Mouse (Mus musculus) liver, embryonic 13.5 days (tissue): ENCODE data around the gene Snd1. TPM values are rescaled to one million over a fixed set of nuclear protein-coding genes. Genes with fewer than 3 reads are reported as not detected.
"Not testable (repeated sequence)": the region's sequence is repeated elsewhere in the genome, so short reads cannot be mapped to it uniquely, and the experiment has no call there.

Experiments used
- ATAC-seq: fragments of 200-750 bp; cut with Nextera tagmentation; 2 replicates; pipeline ENCODE4 v1.8.0; 2017; ENCODE audit warnings: low read depth, mild to moderate bottlenecking, moderate number of reproducible peaks, moderate library complexity
- DNase-seq: peaks from one replicate; pipeline ENCODE4 v3.0.0; 2022
- H3K27ac ChIP-seq: fragments of 300-500 bp; sonication (generic); 2 replicates; pipeline ENCODE4 v1.5.1; 2015; ENCODE audit warnings: moderate library complexity, mild to moderate bottlenecking, inconsistent platforms
- H3K27me3 ChIP-seq: fragments of 300-500 bp; sonication (generic); 2 replicates; pipeline ENCODE4 v1.6.1; 2015; ENCODE audit warnings: mild to moderate bottlenecking, inconsistent platforms
- H3K36me3 ChIP-seq: fragments of 300-500 bp; sonication (generic); 2 replicates; pipeline ENCODE4 v1.6.1; 2015; ENCODE audit warnings: mild to moderate bottlenecking, inconsistent platforms
- H3K4me1 ChIP-seq: fragments of 300-500 bp; sonication (generic); replicated peaks from 2 replicates; pipeline ENCODE4 v1.6.1; 2015; ENCODE audit warnings: inconsistent platforms
- H3K4me2 ChIP-seq: fragments of 300-500 bp; sonication (generic); 2 replicates; pipeline ENCODE4 v1.6.1; 2015; ENCODE audit warnings: inconsistent platforms, mild to moderate bottlenecking, moderate library complexity
- H3K4me3 ChIP-seq: fragments of 300-500 bp; sonication (generic); replicated peaks from 2 replicates; pipeline ENCODE4 v1.5.1; 2015; ENCODE audit warnings: mild to moderate bottlenecking, inconsistent platforms
- H3K9ac ChIP-seq: fragments of 300-500 bp; sonication (generic); 2 replicates; pipeline ENCODE4 v1.6.1; 2015; ENCODE audit warnings: mild to moderate bottlenecking, inconsistent platforms
- H3K9me3 ChIP-seq: fragments of 300-500 bp; sonication (generic); replicated peaks from 2 replicates; pipeline ENCODE4 v1.6.1; 2016; ENCODE audit warnings: inconsistent platforms
- WGBS: fragments of 180-500 bp; shearing (Covaris S2); methylation state at CpG from one replicate; pipeline ENCODE4 v1.1.7; 2015; ENCODE audit not compliant: insufficient replicate concordance; 5-methylcytosine and 5-hydroxymethylcytosine counted together
- polyA plus RNA-seq: library from polyadenylated mRNA; unstranded; fragments of >200 nt; fragmentation: Nextera tagmentation; extraction: Ambion mirVana; gene quantifications from 2 replicates; pipeline ENCODE4 v1.2.1, GENCODE M21; 2015

The Snd1 gene
- polyA plus RNA-seq, 1 experiment from 2014 or later, result 55.2 TPM

DNA sequence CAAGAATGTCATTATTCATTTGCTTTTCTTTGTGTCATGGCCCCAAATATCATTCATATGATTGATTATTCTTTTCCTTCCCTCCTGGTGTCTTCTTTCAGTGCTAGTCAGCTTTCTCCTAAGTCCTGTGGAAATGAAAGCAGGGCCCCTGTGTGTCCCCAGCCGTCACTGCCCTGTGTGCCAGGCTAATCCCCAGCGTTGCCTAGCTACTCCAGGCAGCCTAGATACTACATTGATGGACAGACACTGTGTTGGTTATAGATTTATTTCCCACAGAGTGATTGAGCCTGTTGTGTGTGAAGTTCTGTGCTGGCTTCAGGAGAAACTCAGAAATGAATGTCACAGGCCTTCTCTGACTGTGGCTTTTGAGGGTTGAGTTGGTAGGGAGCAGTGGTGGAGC, 41.7 kb downstream of the Snd1 start:
- 75% methylated on average over 2 of the region's 2 CpGs for WGBS
- no peak for ATAC-seq

DNA sequence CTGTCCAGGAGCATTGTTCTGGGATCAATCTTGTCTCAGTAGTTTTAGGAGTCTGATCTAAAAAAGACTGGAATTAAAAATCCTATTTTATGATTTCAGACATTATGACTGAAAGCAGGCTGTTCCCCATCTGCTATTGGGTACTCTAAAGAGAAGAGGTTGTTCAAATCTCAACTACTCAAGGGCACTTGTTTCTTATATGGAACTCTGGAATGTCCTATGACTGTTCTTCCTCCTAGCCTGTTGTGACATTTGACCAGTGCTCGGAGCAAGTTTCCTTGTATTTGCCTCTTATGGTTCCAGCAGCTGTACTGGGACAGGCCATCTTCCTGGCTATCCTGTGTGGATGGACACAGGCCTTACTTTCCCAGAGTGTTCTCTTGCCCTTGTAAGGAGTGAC, 42.1 kb downstream of the Snd1 start:
- peaks cover 7% of the 10 kb centered on the region; the same call in 1 of the 2 replicates for H3K4me1 ChIP-seq
- no peak overlapping the region for H3K4me2 ChIP-seq
- no peaks in the 10 kb centered on the region for H3K9me3 ChIP-seq
- no peak for DNase-seq
- WGBS, result 79% methylated on average over 1 of the region's 1 CpGs
- no peaks in the 10 kb centered on the region for H3K27me3 ChIP-seq
- no peak for ATAC-seq
- H3K36me3 ChIP-seq, result peaks cover 61% of the 10 kb centered on the region
- H3K9ac ChIP-seq, result no peak overlapping the region
- H3K27ac ChIP-seq, result no peak overlapping the region
- no peak overlapping the region for H3K4me3 ChIP-seq

More for the DNA sequence above, 41.7 kb downstream of the Snd1 start:
- Histone ChIP-seq H3K36me3 (peaks cover 63% of the 10 kb centered on the region), H3K27ac (no peak overlapping the region), H3K9ac (no peak overlapping the region), H3K4me3 (no peak overlapping the region), H3K4me2 (no peak overlapping the region), H3K27me3 (no peaks in the 10 kb centered on the region), H3K4me1 (peaks cover 7% of the 10 kb centered on the region; the same call in 1 of the 2 replicates), H3K9me3 (no peaks in the 10 kb centered on the region)
- no peak for DNase-seq

DNA sequence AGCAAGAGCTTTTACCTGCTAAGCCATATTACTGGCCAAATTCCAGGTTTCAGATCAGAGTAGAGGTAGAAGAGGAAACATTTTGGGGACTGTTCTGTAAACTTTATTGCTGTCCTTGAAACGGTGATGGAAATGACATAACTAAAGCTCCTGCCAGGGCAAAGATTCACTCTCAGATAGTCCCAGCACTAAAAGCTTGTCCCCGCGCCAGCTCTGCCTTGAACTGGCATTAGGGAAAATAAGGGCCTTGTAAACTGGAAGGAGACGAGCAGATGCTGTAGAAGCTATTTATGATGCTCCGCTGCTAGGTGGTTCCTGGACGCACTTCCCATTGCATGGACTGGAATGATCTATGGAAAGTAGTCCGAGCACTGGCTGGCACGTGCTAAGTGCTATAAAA, 44.5 kb downstream of the Snd1 start:
- Histone ChIP-seq H3K9ac (no peak overlapping the region), H3K27me3 (no peaks in the 10 kb centered on the region), H3K27ac (no peak overlapping the region), H3K36me3 (peaks cover 60% of the 10 kb centered on the region), H3K4me1 (peaks cover 7% of the 10 kb centered on the region; the same call in 1 of the 2 replicates), H3K9me3 (no peaks in the 10 kb centered on the region), H3K4me3 (no peak overlapping the region), H3K4me2 (no peak overlapping the region)
- DNase-seq, result no peak
- 89% methylated on average over 8 of the region's 8 CpGs for WGBS
- ATAC-seq, result no peak

GRCm38 (mm10) chr6:28520787-28521186, 45.8 kb downstream of the Snd1 start:
- not testable (repeated sequence) for H3K4me2 ChIP-seq
- peaks cover 63% of the 10 kb centered on the region for H3K36me3 ChIP-seq

GRCm38 (mm10) chr6:28521416-28521815, 46.5 kb downstream of the Snd1 start:
- DNase-seq, result no peak

More at GRCm38 (mm10) chr6:28520787-28521186, 45.8 kb downstream of the Snd1 start:
- H3K4me1 ChIP-seq, H3K9me3 ChIP-seq, ATAC-seq, H3K27ac ChIP-seq, DNase-seq, H3K27me3 ChIP-seq, H3K4me3 ChIP-seq, H3K9ac ChIP-seq: not testable (repeated sequence)
- WGBS, result 35% methylated on average over 5 of the region's 5 CpGs

DNA sequence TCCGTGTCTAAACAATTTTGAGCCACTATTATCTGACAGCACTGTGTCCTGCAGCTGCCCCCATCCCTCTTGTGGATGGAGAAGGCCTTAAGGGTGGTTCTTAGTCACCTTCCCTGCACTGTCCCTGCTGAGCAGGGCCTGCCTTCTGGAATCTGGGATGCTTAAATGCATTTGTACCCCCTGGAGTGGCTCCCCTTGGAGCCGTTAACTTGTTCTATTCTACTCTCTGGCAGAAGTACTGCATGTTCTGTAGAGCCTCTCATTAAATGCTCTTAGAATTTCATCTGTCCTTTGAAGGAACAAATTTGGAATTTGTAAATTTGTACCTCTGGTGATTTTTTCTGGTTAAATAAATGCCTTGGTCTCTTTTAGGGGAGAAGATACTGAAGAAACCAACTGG, 50.6 kb downstream of the Snd1 start:
- Histone ChIP-seq H3K27ac (no peak overlapping the region), H3K9ac (no peak overlapping the region), H3K27me3 (no peaks in the 10 kb centered on the region), H3K4me3 (no peak overlapping the region), H3K4me2 (no peak overlapping the region), H3K4me1 (no peaks in the 10 kb centered on the region), H3K36me3 (peaks cover 82% of the 10 kb centered on the region), H3K9me3 (no peaks in the 10 kb centered on the region)
- DNase-seq (no peak), ATAC-seq (no peak)
- WGBS, result 74% methylated on average over 2 of the region's 2 CpGs

More at GRCm38 (mm10) chr6:28521416-28521815, 46.5 kb downstream of the Snd1 start:
- Histone ChIP-seq H3K27ac (no peak overlapping the region), H3K9ac (no peak overlapping the region), H3K27me3 (no peaks in the 10 kb centered on the region), H3K4me2 (no peak overlapping the region), H3K9me3 (no peaks in the 10 kb centered on the region), H3K36me3 (peaks cover 66% of the 10 kb centered on the region), H3K4me3 (no peak overlapping the region), H3K4me1 (peaks cover 4% of the 10 kb centered on the region; the same call in 1 of the 2 replicates)
- no peak for ATAC-seq
- 67% methylated on average over 1 of the region's 1 CpGs for WGBS

GRCm38 (mm10) chr6:28527459-28527858, 52.5 kb downstream of the Snd1 start:
- Histone ChIP-seq H3K9ac (no peak overlapping the region), H3K36me3 (peaks cover 79% of the 10 kb centered on the region), H3K4me1 (no peaks in the 10 kb centered on the region), H3K27ac (no peak overlapping the region), H3K4me3 (no peak overlapping the region), H3K9me3 (no peaks in the 10 kb centered on the region), H3K4me2 (no peak overlapping the region), H3K27me3 (no peaks in the 10 kb centered on the region)
- no peak for ATAC-seq
- no peak for DNase-seq
- 85% methylated on average over 10 of the region's 10 CpGs for WGBS

DNA sequence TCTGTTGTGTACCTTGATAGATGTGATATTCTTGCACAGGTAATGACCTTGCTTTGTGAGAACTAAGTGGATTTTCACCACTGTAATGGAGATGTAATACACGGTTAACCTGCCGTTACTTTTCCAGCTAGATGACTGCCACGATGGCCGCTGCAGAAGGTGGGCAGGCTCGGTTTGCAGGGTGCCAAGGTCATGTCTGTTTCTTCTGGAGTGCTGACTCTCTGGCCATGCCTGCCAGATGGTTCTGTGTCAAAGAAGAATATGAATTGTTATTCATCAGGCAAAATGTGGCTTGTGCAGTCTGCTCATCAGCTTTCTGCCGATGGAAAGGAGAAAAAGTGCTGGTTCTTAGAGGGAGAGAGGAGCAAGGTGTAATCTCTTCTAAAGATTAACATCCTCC, 53.3 kb downstream of the Snd1 start:
- DNase-seq, result no peak
- no peaks in the 10 kb centered on the region for H3K4me1 ChIP-seq
- no peaks in the 10 kb centered on the region for H3K9me3 ChIP-seq
- no peaks in the 10 kb centered on the region for H3K27me3 ChIP-seq
- H3K27ac ChIP-seq, result no peak overlapping the region
- H3K9ac ChIP-seq, result no peak overlapping the region
- 85% methylated on average over 6 of the region's 6 CpGs for WGBS
- peaks cover 79% of the 10 kb centered on the region for H3K36me3 ChIP-seq
- no peak overlapping the region for H3K4me3 ChIP-seq
- no peak for ATAC-seq
- H3K4me2 ChIP-seq, result no peak overlapping the region

- peaks cover 44% of the 10 kb centered on the region for H3K36me3 ChIP-seq
- 77% methylated on average over 5 of the region's 5 CpGs for WGBS
These were observed 61.5 kb downstream of the Snd1 start for GRCm38 (mm10) chr6:28536464-28536863.

GRCm38 (mm10) chr6:28537851-28538527, 63.0 kb downstream of the Snd1 start:
- Histone ChIP-seq H3K4me2 (no peak overlapping the region), H3K4me3 (no peak overlapping the region), H3K9me3 (no peaks in the 10 kb centered on the region), H3K27me3 (no peaks in the 10 kb centered on the region), H3K27ac (no peak overlapping the region), H3K36me3 (peaks cover 40% of the 10 kb centered on the region), H3K4me1 (no peaks in the 10 kb centered on the region), H3K9ac (no peak overlapping the region)
- ATAC-seq, result no peak
- WGBS, result 75% methylated on average over 10 of the region's 10 CpGs
- DNase-seq, result no peak

More at GRCm38 (mm10) chr6:28536464-28536863, 61.5 kb downstream of the Snd1 start:
- no peak for DNase-seq
- Histone ChIP-seq H3K27ac (no peak overlapping the region), H3K9me3 (no peaks in the 10 kb centered on the region), H3K27me3 (no peaks in the 10 kb centered on the region), H3K9ac (no peak overlapping the region), H3K4me1 (no peaks in the 10 kb centered on the region), H3K4me2 (no peak overlapping the region), H3K4me3 (no peak overlapping the region)
- no peak for ATAC-seq

DNA sequence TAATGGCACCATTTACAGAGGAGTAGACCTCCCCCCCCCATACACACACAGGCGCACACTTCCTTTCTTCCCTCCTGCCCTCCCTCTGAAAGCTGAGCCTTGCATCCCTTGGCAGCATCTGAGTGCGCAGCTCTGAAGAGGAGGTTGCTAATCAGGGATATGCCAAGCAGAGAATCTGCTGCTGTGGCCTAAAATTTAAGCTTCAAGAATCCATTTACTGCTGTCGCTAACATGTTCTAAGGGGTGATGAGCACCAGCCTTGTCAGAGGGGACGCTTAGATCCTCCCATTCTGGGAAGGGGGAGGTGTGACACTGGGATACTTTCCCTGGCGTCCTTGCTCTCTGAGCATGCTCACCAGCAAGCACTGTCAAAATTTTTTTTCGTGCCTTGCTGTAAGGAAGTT, 67.4 kb downstream of the Snd1 start:
- no peak overlapping the region for H3K9ac ChIP-seq
- no peaks in the 10 kb centered on the region for H3K27me3 ChIP-seq
- no peaks in the 10 kb centered on the region for H3K4me1 ChIP-seq
- peaks cover 31% of the 10 kb centered on the region for H3K36me3 ChIP-seq
- DNase-seq (no peak), ATAC-seq (no peak)
- H3K9me3 ChIP-seq, result no peaks in the 10 kb centered on the region
- H3K27ac ChIP-seq, result no peak overlapping the region
- no peak overlapping the region for H3K4me2 ChIP-seq
- H3K4me3 ChIP-seq, result no peak overlapping the region
- WGBS, result 75% methylated on average over 6 of the region's 6 CpGs

- Histone ChIP-seq H3K9me3 (no peaks in the 10 kb centered on the region), H3K27ac (no peak overlapping the region), H3K4me3 (no peak overlapping the region), H3K4me2 (no peak overlapping the region), H3K4me1 (no peaks in the 10 kb centered on the region), H3K27me3 (no peaks in the 10 kb centered on the region), H3K9ac (no peak overlapping the region), H3K36me3 (peaks cover 50% of the 10 kb centered on the region)
- ATAC-seq (no peak), DNase-seq (no peak)
- 73% methylated on average over 2 of the region's 2 CpGs for WGBS
These were observed 72.0 kb downstream of the Snd1 start for GRCm38 (mm10) chr6:28546943-28547342.
